Mouse (Mus musculus): ENCODE results near the gene Polr3b. TPM values are rescaled to one million over a fixed set of nuclear protein-coding genes. Genes with fewer than 3 reads are reported as not detected.

The Polr3b gene
- total RNA-seq, 2 experiments from 2014 or later = 14.8 to 15.6 TPM

DNA sequence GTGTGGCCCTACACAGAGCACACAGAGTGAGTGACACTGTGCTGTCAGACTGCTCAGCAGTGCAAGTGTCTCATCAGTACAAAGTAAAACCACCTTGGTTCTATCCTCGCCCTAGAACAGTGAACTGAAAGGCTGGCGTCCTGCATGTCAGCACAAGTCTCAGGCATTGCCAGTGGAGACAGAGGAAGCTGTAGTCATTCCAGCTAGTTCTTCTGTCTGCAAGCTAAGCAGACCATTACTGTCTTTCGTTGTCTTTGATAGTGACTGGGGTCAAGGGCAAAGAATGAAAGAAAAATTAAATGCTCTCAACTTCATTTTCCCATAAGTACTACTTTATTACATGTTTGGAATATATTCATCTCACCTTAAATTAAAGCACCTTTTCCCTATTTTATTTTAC is 67.8 kb downstream of the Polr3b start:
- Histone ChIP-seq H3K4me3 (no peak overlapping the region), H3K27ac (no peak overlapping the region)
- no peak for TF ChIP-seq CTCF (conservative IDR thresholded peaks at IDR 0.05)
- DNase-seq (ENCODE audit: low spot score in 2 of 2) = no peak

DNA sequence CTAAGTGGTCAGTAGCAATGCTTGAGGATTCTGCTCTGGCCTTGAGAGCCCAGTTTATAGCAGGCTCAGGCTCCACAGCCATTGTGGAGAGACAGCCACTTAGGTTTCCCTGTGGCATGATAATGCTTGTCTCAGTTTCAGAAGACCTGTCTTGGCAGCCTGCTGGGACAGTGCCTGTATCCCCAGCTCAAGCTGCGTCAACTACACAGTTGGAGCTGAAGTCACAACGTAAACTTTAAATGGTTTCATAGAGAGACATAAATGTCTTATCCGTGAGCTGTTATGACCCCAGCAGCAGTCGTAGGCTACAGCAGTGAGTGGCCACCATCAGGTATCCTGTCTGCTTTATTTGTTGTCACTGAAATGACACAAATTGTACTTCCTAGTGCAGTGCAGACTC is 68.7 kb downstream of the Polr3b start:
- Histone ChIP-seq H3K4me3 (no peak overlapping the region), H3K27ac (no peak overlapping the region)
- DNase-seq (ENCODE audit: low spot score in 2 of 2) = no peak
- TF ChIP-seq CTCF (conservative IDR thresholded peaks at IDR 0.05) = no peak

DNA sequence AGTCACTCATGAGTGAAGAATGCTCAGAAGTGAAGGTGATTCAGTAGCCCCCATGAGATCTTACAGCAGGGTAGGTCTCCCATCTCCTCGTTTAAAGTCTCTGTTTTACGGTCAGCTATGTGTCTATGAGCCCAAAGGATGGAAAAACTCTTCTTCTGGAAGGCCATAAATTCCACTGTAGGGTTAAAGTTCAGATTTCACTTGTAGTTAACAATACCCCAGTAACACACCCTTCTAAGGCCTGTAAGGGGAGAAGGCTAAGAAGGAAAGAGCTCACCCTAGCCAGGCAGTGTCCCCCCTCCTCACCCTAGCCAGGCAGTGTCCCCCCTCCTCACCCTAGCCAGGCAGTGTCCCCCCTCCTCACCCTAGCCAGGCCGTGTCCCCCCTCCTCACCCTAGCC is 69.6 kb downstream of the Polr3b start:
- Histone ChIP-seq H3K4me3 (no peak overlapping the region), H3K27ac (no peak overlapping the region)
- TF ChIP-seq CTCF (conservative IDR thresholded peaks at IDR 0.05) = no peak
- no peak for DNase-seq (ENCODE audit: low spot score in 2 of 2)

DNA sequence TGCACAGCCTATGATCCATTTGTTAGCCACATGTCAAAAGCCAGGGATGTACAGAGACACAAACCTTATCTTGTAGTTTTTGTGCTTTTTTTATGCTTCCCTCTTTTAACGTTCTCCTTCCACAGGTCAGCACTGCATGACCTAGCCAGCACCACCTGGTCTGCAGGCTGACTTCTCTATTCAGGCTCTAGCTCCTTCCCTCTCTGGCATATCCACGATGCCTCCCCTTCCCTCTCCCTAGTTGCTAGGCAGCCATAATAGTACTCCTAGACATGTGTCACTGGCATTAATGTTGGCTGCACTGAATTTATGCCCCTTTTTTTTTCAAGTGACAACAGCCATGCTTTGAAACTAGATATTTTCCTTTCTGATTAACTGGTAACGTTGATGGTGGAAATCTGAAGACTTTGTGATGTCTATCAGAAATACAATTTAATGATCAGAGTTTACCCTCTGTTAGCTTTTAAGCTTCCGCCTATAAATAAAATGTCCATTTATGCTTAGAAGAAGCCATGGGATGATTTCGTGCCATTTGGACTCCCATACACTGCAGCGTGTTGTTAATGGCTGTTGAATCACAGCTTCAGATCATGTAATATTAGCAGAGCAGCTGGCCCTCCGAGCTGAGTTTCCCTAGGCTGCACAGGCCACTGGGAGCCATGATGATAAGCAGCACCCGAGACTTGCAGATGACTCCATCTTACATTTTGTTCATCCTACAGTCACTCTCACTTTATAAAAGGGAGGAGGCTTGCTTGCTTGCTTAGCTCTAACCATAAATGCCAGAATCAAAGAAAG is 71.9 kb downstream of the Polr3b start:
- DNase-seq (ENCODE audit: low spot score in 2 of 2) = no peak
- H3K4me3 ChIP-seq = no peak overlapping the region
- TF ChIP-seq CTCF (conservative IDR thresholded peaks at IDR 0.05) = no peak
- no peak overlapping the region for H3K27ac ChIP-seq

GRCm38 (mm10) chr10:84700236-84700987 is 78.3 kb downstream of the Polr3b start:
- Histone ChIP-seq H3K27ac (no peak overlapping the region), H3K4me3 (no peak overlapping the region)
- no peak for TF ChIP-seq CTCF (conservative IDR thresholded peaks at IDR 0.05)
- no peak for DNase-seq (ENCODE audit: low spot score in 2 of 2)

- no peak for DNase-seq (ENCODE audit: low spot score in 2 of 2)
- H3K4me3 ChIP-seq = no peak overlapping the region
- no peak overlapping the region for H3K27ac ChIP-seq
- no peak for TF ChIP-seq CTCF (conservative IDR thresholded peaks at IDR 0.05)
Observed at GRCm38 (mm10) chr10:84701110-84701509, 79.0 kb downstream of the Polr3b start.

DNA sequence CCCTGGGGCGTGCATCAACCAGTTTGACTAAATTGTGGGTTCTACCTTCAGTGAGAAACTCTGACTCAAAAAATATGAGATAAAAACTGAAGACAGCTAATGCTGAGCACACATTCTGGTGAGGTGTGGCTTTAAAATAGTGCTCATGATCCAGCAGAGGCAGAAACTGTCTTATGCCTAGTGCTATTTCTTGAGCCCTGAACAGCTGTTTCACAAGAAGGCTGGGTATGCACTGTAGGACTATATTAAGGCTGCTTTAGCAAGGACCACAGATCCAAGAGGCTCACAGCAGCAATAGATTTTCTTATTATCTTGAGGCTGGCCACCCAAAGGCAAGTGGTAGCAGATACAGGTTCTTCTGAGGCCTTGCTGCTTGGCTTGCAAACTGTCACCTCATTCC is 80.0 kb downstream of the Polr3b start:
- no peak for TF ChIP-seq CTCF (conservative IDR thresholded peaks at IDR 0.05)
- Histone ChIP-seq H3K27ac (no peak overlapping the region), H3K4me3 (no peak overlapping the region)
- DNase-seq (ENCODE audit: low spot score in 2 of 2) = no peak

DNA sequence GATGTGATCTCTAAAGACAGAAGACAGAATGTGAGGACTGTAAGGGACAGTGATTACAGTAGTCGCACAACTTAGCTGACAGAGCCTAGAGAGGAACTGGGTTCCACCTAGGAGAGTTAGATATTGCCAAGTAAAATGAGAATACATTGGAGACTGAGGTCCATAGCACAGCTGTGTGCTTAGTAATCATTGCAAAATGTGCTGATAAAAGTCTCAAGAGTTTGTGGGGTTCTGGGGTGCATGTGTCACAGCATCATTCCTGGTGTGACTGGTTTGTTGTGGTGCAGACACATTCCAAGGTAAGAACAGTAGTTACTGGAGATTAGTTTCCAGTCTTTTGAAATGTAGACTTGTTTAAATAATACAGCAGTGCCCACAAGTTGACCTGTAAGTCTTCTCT is 82.5 kb downstream of the Polr3b start:
- H3K27ac ChIP-seq = no peak overlapping the region
- no peak for DNase-seq (ENCODE audit: low spot score in 2 of 2)
- TF ChIP-seq CTCF (conservative IDR thresholded peaks at IDR 0.05) = no peak
- no peak overlapping the region for H3K4me3 ChIP-seq

DNA sequence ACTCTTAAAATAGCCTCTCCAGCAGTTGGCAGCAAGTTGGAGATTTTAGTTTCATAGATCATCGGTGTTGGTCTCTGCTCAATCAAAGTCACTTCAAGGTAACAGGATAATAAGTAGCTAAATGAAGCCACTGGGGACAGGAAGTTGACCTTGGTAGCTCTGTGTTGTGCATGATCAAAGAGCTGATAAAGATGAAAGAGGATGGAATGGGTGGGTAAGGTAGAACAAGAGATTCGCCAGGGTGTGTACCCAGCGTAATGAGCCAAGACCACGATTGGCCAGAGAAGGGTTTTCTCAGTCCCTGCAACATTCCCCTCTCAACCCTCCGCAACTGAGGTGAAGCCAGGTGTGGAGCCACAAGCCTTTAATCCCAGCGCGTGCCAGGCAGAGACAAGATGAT is 83.1 kb downstream of the Polr3b start:
- no peak for TF ChIP-seq CTCF (conservative IDR thresholded peaks at IDR 0.05)
- DNase-seq (ENCODE audit: low spot score in 2 of 2) = no peak
- Histone ChIP-seq H3K4me3 (no peak overlapping the region), H3K27ac (no peak overlapping the region)

- no peak overlapping the region for H3K27ac ChIP-seq
- TF ChIP-seq CTCF (conservative IDR thresholded peaks at IDR 0.05) = no peak
- no peak overlapping the region for H3K4me3 ChIP-seq
- no peak for DNase-seq (ENCODE audit: low spot score in 2 of 2)
Observed at GRCm38 (mm10) chr10:84706543-84706942, 84.5 kb downstream of the Polr3b start.

DNA sequence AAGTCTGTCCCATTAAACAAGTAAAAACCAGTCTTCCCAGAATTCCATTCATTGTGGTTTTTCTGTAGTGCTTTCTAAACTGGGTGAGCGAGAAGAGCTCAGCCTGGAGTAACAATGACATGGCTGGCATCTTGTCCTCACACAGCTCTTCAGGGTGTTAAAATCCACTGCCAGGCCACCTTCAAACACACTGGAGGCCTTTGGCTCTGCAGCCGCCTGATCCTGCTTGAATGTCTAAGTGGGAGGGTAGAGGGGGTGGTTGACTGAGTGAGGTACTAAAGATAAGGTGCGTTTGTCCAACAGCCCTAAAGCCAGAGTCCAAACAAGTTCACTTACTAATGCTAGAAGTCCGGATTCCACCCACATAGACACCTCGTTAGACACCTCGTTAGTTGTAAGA is 85.1 kb downstream of the Polr3b start:
- Histone ChIP-seq H3K4me3 (no peak overlapping the region), H3K27ac (no peak overlapping the region)
- no peak for DNase-seq (ENCODE audit: low spot score in 2 of 2)
- TF ChIP-seq CTCF (conservative IDR thresholded peaks at IDR 0.05) = no peak

DNA sequence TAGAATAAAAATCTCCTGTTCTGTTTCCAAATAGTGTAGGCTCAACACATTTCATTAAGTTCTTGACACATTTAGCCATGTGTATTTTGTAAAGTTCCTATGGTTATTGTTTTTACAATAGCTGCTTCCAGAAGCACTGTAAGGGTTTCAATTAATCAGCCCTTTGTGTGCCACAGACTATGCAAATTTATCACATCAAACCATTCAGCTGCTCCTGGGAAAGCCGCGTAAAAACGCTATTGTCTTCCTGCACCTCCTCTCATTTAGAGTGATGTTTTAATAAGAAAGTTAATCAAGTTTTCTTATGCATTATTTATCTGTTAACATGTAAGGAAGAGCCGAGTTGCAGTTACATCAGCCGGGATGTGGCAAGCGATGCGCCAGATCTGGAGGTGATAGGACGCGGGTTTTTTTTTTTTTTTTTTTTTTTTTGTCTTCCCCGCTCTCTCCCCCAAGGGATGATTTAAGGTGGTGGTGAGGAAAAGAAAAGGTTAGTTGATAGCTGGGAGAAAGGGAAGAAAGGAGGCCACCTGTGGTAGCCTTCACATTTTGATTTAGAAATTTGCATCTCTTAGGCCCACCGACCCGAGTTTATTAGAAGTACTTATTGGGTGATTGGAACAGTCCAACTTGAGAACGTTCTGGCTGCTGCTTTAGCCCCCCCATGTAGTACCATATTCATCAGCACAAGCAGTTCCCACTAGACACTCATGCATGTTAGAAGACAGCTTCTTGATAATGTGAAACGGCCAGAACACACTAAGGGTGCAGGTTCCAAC is 85.8 kb downstream of the Polr3b start:
- DNase-seq (ENCODE audit: low spot score in 2 of 2) = no peak
- no peak for TF ChIP-seq CTCF (conservative IDR thresholded peaks at IDR 0.05)
- no peak overlapping the region for H3K4me3 ChIP-seq
- H3K27ac ChIP-seq = no peak overlapping the region

DNA sequence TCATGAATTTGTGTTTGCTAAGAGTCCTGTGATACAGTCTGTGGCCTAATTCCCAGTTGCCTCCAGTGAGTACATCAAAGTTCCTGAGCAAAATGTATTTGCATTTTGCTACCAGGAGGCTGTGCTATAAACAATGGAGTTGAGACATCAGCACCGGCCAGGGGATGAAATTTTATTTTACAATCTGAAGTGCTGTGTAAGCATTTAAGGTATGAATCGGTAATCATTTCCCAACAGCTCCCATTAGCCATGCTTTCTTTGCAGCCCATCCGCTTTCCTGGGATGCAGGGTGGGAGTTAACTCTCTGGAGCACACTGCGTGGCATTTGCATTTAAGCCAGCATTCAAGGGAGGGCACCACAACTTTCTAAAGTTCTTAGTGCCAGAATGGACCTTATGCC is 88.1 kb downstream of the Polr3b start:
- no peak for DNase-seq (ENCODE audit: low spot score in 2 of 2)
- peak; percentile 66 for TF ChIP-seq CTCF (conservative IDR thresholded peaks at IDR 0.05)
- no peak overlapping the region for H3K27ac ChIP-seq
- H3K4me3 ChIP-seq = no peak overlapping the region
